Mouse (Mus musculus) heart, embryonic 16.5 days (tissue): ENCODE data around the gene Znhit6. TPM values are rescaled to one million over a fixed set of nuclear protein-coding genes. Genes with fewer than 3 reads are reported as not detected.
A peak's percentile ranks its signal among the peaks of the same experiment; 100 is the strongest.

Experiments
- ATAC-seq: fragments of 200-750 bp; cut with Nextera tagmentation; replicated peaks from 2 replicates; pipeline ENCODE4 v1.8.0; 2017; ENCODE audit warnings: moderate number of reproducible peaks; ENCODE audit not compliant: insufficient read depth, low FRiP score; ENCODE audit errors: extremely low read depth
- H3K27ac ChIP-seq: fragments of 300-500 bp; sonication (generic); 2 replicates; pipeline ENCODE4 v1.5.1; 2014; ENCODE audit warnings: mild to moderate bottlenecking, low read length, control low read depth, moderate library complexity
- H3K27me3 ChIP-seq: fragments of 300-500 bp; sonication (generic); 2 replicates; pipeline ENCODE4 v1.6.1; 2014; ENCODE audit warnings: low read length, mixed read lengths; ENCODE audit not compliant: control insufficient read depth, insufficient read depth
- H3K36me3 ChIP-seq: fragments of 300-500 bp; sonication (generic); 2 replicates; pipeline ENCODE4 v1.6.1; 2014; ENCODE audit not compliant: control insufficient read depth, insufficient read depth
- H3K4me1 ChIP-seq: fragments of 300-500 bp; sonication (generic); 2 replicates; pipeline ENCODE4 v1.6.1; 2014; ENCODE audit warnings: low read length, mixed read lengths; ENCODE audit not compliant: control insufficient read depth, insufficient read depth
- H3K4me2 ChIP-seq: fragments of 300-500 bp; sonication (generic); 2 replicates; pipeline ENCODE4 v1.6.1; 2014; ENCODE audit warnings: low read depth, mild to moderate bottlenecking, control low read depth, low read length
- H3K4me3 ChIP-seq: fragments of 300-500 bp; sonication (generic); 2 replicates; pipeline ENCODE4 v1.5.1; 2014; ENCODE audit warnings: mild to moderate bottlenecking, control low read depth, low read length
- H3K9ac ChIP-seq: fragments of 300-500 bp; sonication (generic); 2 replicates; pipeline ENCODE4 v1.6.1; 2014; ENCODE audit warnings: low read length, control low read depth
- H3K9me3 ChIP-seq: fragments of 300-500 bp; sonication (generic); replicated peaks from 2 replicates; pipeline ENCODE4 v1.6.1; 2016; ENCODE audit warnings: low read length; ENCODE audit not compliant: control insufficient read depth
- WGBS: fragments of 180-500 bp; shearing (Covaris S2); extraction: QIAGEN DNeasy Blood & Tissue Kit; methylation state at CpG from one replicate; pipeline ENCODE4 v1.1.7; 2014; 5-methylcytosine and 5-hydroxymethylcytosine counted together
- polyA plus RNA-seq: library from polyadenylated mRNA; unstranded; fragments of >200 nt; fragmentation: Nextera tagmentation; extraction: Ambion mirVana; gene quantifications from 2 replicates; pipeline ENCODE4 v1.2.1, GENCODE M21; 2015

The Znhit6 gene
- polyA plus RNA-seq, 1 experiment from 2014 or later = 25.4 TPM

DNA sequence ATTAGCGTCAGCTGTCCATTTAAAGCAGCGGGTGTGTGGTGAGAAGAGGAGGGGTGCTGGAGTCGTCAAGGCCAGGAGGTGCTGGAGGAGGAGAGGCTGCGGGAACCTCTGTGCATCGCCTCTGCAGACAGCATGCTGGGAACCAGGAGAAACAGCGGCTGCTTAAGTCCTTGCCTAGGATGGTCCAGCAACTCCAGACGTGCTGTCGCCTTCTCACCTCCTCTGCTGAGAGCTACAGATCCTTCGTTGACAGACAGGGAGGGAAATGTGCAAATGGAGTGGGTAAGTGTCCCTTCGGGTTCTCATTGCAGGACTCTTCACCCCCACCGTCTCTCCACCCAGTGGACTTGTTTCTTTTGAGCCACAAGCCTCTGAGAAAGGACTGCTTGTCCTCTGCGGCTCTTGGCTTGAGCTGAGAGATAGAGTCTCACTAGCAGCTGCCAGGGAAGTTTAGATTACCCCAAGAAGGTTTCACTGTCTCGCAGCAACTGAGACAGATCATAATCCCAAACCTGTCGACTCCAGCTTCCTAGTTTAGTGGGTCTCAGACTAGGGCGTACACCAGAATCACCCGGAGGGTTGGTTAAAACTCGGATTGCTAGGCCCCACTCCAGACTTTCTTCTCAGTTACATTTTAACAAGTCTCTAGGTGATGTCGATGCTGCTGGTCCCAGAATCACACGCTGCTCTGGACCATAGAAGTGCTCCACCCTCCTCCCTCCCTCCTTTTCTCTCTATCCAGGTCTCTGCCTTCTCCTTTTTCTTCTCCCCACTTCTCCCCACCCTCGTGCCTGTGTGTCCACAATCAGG lies 76.5 kb downstream of the Znhit6 start:
- WGBS = 8% methylated on average over 20 of the region's 20 CpGs
- peaks cover 8% of the 10 kb centered on the region; the same call in 1 of the 2 replicates for H3K36me3 ChIP-seq
- no peaks in the 10 kb centered on the region for H3K27me3 ChIP-seq
- peak overlapping the region; percentile 85 for H3K4me3 ChIP-seq
- H3K4me2 ChIP-seq = peak overlapping the region; percentile 93
- 0 out of 2 replicates have a peak, but pooled peaks have one; percentile 6 for ATAC-seq
- peak overlapping the region; percentile 98 for H3K27ac ChIP-seq
- H3K4me1 ChIP-seq = peaks cover 50% of the 10 kb centered on the region
- H3K9me3 ChIP-seq = no peaks in the 10 kb centered on the region
- H3K9ac ChIP-seq = peak overlapping the region; percentile 95

DNA sequence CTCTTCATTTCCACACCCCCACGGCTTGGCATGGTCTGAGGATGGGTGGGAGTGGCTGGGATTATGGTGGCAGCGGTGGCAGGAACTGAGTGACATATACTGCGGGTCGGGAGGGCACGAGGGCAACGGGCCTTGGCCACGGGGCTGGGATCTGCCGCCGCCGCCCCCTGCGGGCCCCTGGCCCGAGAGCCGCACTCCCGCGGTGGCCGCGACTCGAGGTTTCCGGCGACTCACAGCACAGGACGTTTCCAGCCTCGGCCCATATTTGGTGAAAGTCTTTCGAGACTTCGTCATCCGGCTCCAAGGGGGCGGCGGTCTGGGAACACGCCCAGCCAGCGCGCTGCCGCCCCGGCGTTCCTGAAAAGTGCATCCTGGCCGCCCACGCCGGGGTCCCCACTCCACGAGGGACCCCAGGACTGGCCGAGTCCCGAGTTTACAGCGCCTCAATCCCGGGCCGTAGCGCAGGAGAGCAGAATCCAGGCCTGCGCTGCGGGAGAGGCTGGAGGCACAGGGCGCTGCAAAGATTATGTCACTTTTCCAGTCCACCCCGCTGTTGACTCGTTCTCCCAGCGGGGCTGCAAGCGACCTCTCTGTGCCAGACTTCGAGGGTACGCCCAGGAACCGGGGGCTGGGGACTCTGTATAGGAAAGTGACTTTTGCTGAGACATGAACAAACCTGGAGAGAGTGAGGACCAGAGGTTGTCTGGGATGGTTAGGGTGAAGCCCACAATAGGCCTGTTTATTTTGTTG lies 77.4 kb downstream of the Znhit6 start:
- peak; percentile 52; the same call in 1 of the 2 replicates for ATAC-seq

DNA sequence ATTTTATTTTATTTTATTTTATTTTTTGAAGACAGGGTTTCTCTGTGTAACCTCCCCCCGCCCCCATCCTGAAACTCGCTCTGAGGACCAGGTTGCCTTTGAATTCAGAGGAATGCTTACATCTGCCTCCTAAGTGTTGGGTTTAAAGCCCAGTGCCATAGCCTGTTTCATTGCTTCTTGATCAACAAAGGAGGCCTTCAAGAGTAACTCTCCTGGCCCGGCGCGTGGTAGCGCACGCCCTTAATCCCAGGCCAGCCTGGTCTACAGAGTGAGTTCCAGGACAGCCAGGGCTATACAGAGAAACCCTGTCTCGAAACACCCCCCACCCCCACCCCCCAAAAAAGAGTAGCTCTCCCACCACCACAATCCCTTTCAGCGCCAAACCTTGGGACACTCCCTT lies 78.0 kb downstream of the Znhit6 start:
- H3K27me3 ChIP-seq = no peaks in the 10 kb centered on the region
- 73% methylated on average over 9 of the region's 9 CpGs for WGBS
- peak overlapping the region; percentile 93 for H3K4me2 ChIP-seq
- no peak overlapping the region for H3K9ac ChIP-seq
- peaks cover 38% of the 10 kb centered on the region for H3K4me1 ChIP-seq
- peak overlapping the region; percentile 85 for H3K4me3 ChIP-seq
- H3K9me3 ChIP-seq = no peaks in the 10 kb centered on the region
- H3K27ac ChIP-seq = peak overlapping the region; percentile 98
- H3K36me3 ChIP-seq = 0 out of 2 replicates have a peak, but pooled peaks cover 3% of the 10 kb centered on the region
- ATAC-seq = no peak

More for the DNA sequence above, 77.4 kb downstream of the Znhit6 start:
- Histone ChIP-seq H3K27ac (peak overlapping the region; percentile 98), H3K36me3 (0 out of 2 replicates have a peak, but pooled peaks cover 3% of the 10 kb centered on the region), H3K9me3 (no peaks in the 10 kb centered on the region), H3K27me3 (no peaks in the 10 kb centered on the region), H3K4me3 (peak overlapping the region; percentile 85), H3K4me1 (peaks cover 42% of the 10 kb centered on the region), H3K9ac (peak overlapping the region; percentile 95), H3K4me2 (peak overlapping the region; percentile 93)
- WGBS = under 1% methylated on average over 53 of the region's 53 CpGs

Other genes with a start within 250 kb of the Znhit6 start
- gene Ccn1, start 73.8 kb downstream of the Znhit6 start, polyA plus RNA-seq = 55.4 and 61.1 TPM in 2 replicates
- gene Ddah1, start 182.5 kb downstream of the Znhit6 start, polyA plus RNA-seq = 17.4 and 22.2 TPM in 2 replicates